ENCODE assay signal across 18 mouse cellular contexts in genomic region chr10:117874936-117875335, GRCm38 (mm10). TPM values are rescaled to one million over a fixed set of nuclear protein-coding genes. Genes with fewer than 3 reads are reported as not detected.
A peak's percentile ranks its signal among the peaks of the same experiment; 100 is the strongest.
DNase-seq lines count a peak whose midpoint lies in the region; ATAC-seq and TF ChIP-seq lines count a peak whose summit lies in the region.
"Had no signal": no experiment of that assay in that cellular context is flagged by ENCODE, and none has a peak within 500 bp of the region (broad histone marks: within the 10 kb centered on the region; RNA-seq: fewer than 3 reads in every experiment).

No protein-coding gene starts in this region.

- peak; percentile 44 to 72 for DNase-seq in layer of hippocampus, adult 18-20 months (ENCODE audit: low spot score in 2 of 2)
- DNase-seq in left cerebral cortex, adult 9 months (ENCODE audit: low spot score in 2 of 2): peak; percentile 46 to 76
- DNase-seq in right cerebral cortex, postnatal 25 days: peak; percentile 72
- no peak for DNase-seq in embryo, embryonic 11 days
- DNase-seq in heart, adult 2 months: no peak
- DNase-seq: adrenal gland, adult 2 months; cerebellum, adult 2 months; gastrocnemius, postnatal 36 days; spleen, adult 18-20 months; thymus, postnatal 4 days had no signal

- no peak overlapping the region for H3K4me2 ChIP-seq in intestine, postnatal 0 days (replicated peaks; ENCODE audit: low read depth)
- H3K4me2 ChIP-seq: forebrain, embryonic 12.5 days; heart, embryonic 13.5 days; kidney, embryonic 15.5 days; liver, embryonic 12.5 days; lung, embryonic 15.5 days had no signal

- no peak overlapping the region for H3K9ac ChIP-seq in heart, adult 2 months (ENCODE audit: low read depth, low read length)
- no peak overlapping the region for H3K9ac ChIP-seq in intestine, postnatal 0 days (ENCODE audit: low read depth, low read length)
- H3K9ac ChIP-seq: forebrain, embryonic 12.5 days; heart, embryonic 13.5 days; kidney, embryonic 15.5 days; liver, embryonic 12.5 days; lung, embryonic 15.5 days had no signal

- no peaks in the 10 kb centered on the region for H3K27me3 ChIP-seq in heart, adult 2 months (ENCODE audit: control insufficient read depth, insufficient read depth, low read length)
- no peaks in the 10 kb centered on the region for H3K27me3 ChIP-seq in intestine, postnatal 0 days (replicated peaks; ENCODE audit: control insufficient read depth, insufficient read depth, low read length)
- H3K27me3 ChIP-seq: forebrain, embryonic 12.5 days; heart, embryonic 13.5 days; kidney, embryonic 15.5 days; liver, embryonic 12.5 days; lung, embryonic 15.5 days had no signal

- no peak for TF ChIP-seq POLR2A in heart, adult 2 months (IDR thresholded peaks at IDR 0.05; ENCODE audit: insufficient read depth, low read depth, low read length)

- no peak for TF ChIP-seq EP300 in heart, adult 2 months (IDR thresholded peaks at IDR 0.05; ENCODE audit: insufficient read depth, low read depth, low read length)

- intact Hi-C loops in heart, adult 2 months (cut with DNase I): no loop called here

- no peak overlapping the region for H3K4me3 ChIP-seq in heart, adult 2 months
- H3K4me3 ChIP-seq in intestine, postnatal 0 days (ENCODE audit: low read depth, low read length): no peak overlapping the region
- H3K4me3 ChIP-seq: forebrain, embryonic 12.5 days; heart, embryonic 13.5 days; kidney, embryonic 15.5 days; liver, embryonic 12.5 days; lung, embryonic 15.5 days had no signal

- 86% methylated on average over 10 of the region's 10 CpGs for WGBS in heart, adult 2 months
- 71% methylated on average over 10 of the region's 10 CpGs for WGBS in intestine, postnatal 0 days

- ATAC-seq in frontal cortex, adult (ENCODE audit: low TSS enrichment): peak; percentile 81
- no peak for ATAC-seq in intestine, postnatal 0 days
- ATAC-seq: liver, embryonic 12.5 days had no signal

- no peak for TF ChIP-seq CTCF in heart, adult 2 months (IDR thresholded peaks at IDR 0.05)
- no peak for TF ChIP-seq CTCF in intestine, postnatal 0 days (IDR thresholded peaks at IDR 0.05; ENCODE audit: low read depth)

- H3K79me2 ChIP-seq in heart, adult 2 months (replicated peaks; ENCODE audit: control insufficient read depth, insufficient read depth, low read length): no peaks in the 10 kb centered on the region

- H3K9me3 ChIP-seq in intestine, postnatal 0 days (ENCODE audit: control insufficient read depth): no peaks in the 10 kb centered on the region
- H3K9me3 ChIP-seq: forebrain, embryonic 12.5 days; heart, embryonic 13.5 days; kidney, embryonic 15.5 days; liver, embryonic 12.5 days; lung, embryonic 15.5 days had no signal

- peaks cover 3% of the 10 kb centered on the region; the same call in 1 of the 2 replicates for H3K4me1 ChIP-seq in heart, adult 2 months (ENCODE audit: control insufficient read depth, insufficient read depth, low read length)
- no peaks in the 10 kb centered on the region for H3K4me1 ChIP-seq in intestine, postnatal 0 days (replicated peaks; ENCODE audit: control insufficient read depth, insufficient read depth, low read length)
- H3K4me1 ChIP-seq: forebrain, embryonic 12.5 days; heart, embryonic 13.5 days; kidney, embryonic 15.5 days; lung, embryonic 15.5 days had no signal

- H3K36me3 ChIP-seq in heart, adult 2 months (ENCODE audit: control insufficient read depth, insufficient read depth, low read length): no peaks in the 10 kb centered on the region
- no peaks in the 10 kb centered on the region for H3K36me3 ChIP-seq in intestine, postnatal 0 days (ENCODE audit: control insufficient read depth, insufficient read depth)
- H3K36me3 ChIP-seq: forebrain, embryonic 12.5 days; heart, embryonic 13.5 days; kidney, embryonic 15.5 days; liver, embryonic 12.5 days; lung, embryonic 15.5 days had no signal

- H3K27ac ChIP-seq in heart, adult 2 months: no peak overlapping the region
- H3K27ac ChIP-seq in intestine, postnatal 0 days (ENCODE audit: low read depth, low read length): no peak overlapping the region
- H3K27ac ChIP-seq: forebrain, embryonic 12.5 days; heart, embryonic 13.5 days; kidney, embryonic 15.5 days; liver, embryonic 12.5 days; lung, embryonic 15.5 days; stomach, postnatal 0 days had no signal

RNA-seq across cellular contexts. Expression of gene Rap1b, which starts 29.1 kb away (rescaled TPM):
- total RNA-seq in layer of hippocampus, adult 18-20 months (2021): 10 to 100 TPM; 55.5 to 59.5 TPM
- total RNA-seq in heart, adult 2 months (2021): 10 to 100 TPM; 48.0 to 53.4 TPM
- polyA plus RNA-seq in heart, adult 2 months (2012; rRNA removed): 23.4 and 47.4 TPM in 2 replicates
- 132 and 134 TPM in 2 replicates for polyA plus RNA-seq in intestine, postnatal 0 days (2015; fragmentation: Nextera tagmentation; extraction: Ambion mirVana)

Comparison
In these comparisons a context has a peak if more than half of its experiments do, and no peak if none do; other contexts are left out.
1. DNase-seq: peak in layer of hippocampus, adult 18-20 months (2 of 2), left cerebral cortex, adult 9 months (2 of 2) and right cerebral cortex, postnatal 25 days (single experiment); none in embryo, embryonic 11 days (single experiment) and heart, adult 2 months (0 of 2).